Mouse (Mus musculus): ENCODE measurements around the gene Rictor. TPM values are rescaled to one million over a fixed set of nuclear protein-coding genes. Genes with fewer than 3 reads are reported as not detected.

Rictor gene
- polyA plus RNA-seq, 1 experiment from 2014 or later, result 37.9 TPM

DNA sequence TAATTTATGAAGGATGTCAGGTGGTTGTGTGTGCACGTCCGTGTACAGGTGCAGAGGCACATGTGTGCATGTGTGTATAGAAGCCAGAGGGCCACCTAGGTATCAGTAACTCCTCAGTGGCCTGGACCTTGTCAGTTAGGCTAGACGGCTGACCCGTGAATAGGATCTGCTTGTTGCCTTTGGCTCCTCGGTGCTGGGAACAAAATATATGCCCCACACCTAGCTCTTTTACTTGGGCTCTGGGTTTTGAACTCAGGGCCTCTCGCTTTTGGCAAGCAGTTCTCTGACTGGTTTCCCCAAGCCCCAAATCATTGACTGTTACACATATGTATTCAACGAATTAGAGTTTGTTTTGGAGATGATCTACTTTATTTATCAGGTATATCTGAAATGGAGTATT, 3.0 kb downstream of the Rictor start:
- Histone ChIP-seq H3K27ac (replicated peaks) (no peak overlapping the region), H3K27me3 (ENCODE audit: low read depth, poor library complexity, severe bottlenecking) (no peaks in the 10 kb centered on the region; the same call in 1 of the 2 replicates), H3K36me3 (no peaks in the 10 kb centered on the region), H3K9me3 (replicated peaks) (no peaks in the 10 kb centered on the region), H3K4me1 (peaks cover 42% of the 10 kb centered on the region), H3K4me3 (no peak overlapping the region)
- no peak for DNase-seq (ENCODE audit: low spot score)
- 87% methylated on average over 7 of the region's 7 CpGs for WGBS

DNA sequence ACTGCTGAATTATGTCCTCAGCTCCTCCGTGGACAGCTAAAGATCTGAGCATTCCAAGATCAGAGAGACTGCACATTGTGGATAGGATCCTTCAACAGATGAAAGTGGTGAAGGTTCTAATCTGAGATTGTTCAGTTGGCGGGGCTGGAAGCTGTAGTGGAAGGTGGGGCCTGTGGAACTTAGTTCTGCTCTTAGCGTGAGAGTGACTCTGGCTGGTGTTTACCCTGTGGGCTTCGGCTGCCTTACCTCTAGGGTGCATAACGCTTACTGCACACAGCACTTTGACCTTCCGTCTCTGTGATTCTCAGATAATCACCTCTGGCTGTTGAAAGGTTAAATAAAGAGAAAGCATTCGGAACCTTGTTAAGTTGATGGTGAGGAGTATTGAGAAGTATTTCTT, 6.6 kb downstream of the Rictor start:
- Histone ChIP-seq H3K27me3 (ENCODE audit: low read depth, poor library complexity, severe bottlenecking) (no peaks in the 10 kb centered on the region), H3K36me3 (peaks cover 20% of the 10 kb centered on the region), H3K4me1 (peaks cover 37% of the 10 kb centered on the region), H3K4me3 (no peak overlapping the region), H3K9me3 (replicated peaks) (peaks cover 9% of the 10 kb centered on the region), H3K27ac (replicated peaks) (no peak overlapping the region)
- WGBS, result 66% methylated on average over 7 of the region's 7 CpGs
- DNase-seq (ENCODE audit: low spot score), result no peak

DNA sequence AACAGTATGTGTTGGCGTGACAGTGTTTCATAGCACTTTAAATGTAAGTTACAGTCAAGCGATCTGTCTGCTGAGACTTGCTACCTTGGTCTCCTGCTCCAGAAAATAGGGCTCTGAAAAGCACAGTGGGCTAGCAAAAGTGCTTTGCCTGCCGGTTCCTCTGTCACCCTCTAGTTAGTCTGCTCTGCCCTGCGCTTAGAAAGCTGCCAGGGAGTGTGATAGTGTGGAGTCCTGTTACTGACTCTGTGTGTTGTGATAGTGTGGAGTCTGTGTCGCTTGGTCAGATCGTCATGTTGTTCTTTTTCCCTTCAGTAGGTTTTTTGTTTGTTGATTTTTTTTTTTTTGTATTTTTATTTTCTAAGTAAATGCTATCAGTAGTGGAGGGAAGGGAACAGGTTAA, 7.1 kb downstream of the Rictor start:
- 78% methylated on average over 6 of the region's 6 CpGs for WGBS
- no peak for DNase-seq (ENCODE audit: low spot score)
- H3K4me1 ChIP-seq, result peaks cover 32% of the 10 kb centered on the region
- H3K36me3 ChIP-seq, result peaks cover 25% of the 10 kb centered on the region
- H3K27me3 ChIP-seq (ENCODE audit: low read depth, poor library complexity, severe bottlenecking), result no peaks in the 10 kb centered on the region
- no peak overlapping the region for H3K27ac ChIP-seq (replicated peaks)
- H3K9me3 ChIP-seq (replicated peaks), result peaks cover 11% of the 10 kb centered on the region
- no peak overlapping the region for H3K4me3 ChIP-seq

DNA sequence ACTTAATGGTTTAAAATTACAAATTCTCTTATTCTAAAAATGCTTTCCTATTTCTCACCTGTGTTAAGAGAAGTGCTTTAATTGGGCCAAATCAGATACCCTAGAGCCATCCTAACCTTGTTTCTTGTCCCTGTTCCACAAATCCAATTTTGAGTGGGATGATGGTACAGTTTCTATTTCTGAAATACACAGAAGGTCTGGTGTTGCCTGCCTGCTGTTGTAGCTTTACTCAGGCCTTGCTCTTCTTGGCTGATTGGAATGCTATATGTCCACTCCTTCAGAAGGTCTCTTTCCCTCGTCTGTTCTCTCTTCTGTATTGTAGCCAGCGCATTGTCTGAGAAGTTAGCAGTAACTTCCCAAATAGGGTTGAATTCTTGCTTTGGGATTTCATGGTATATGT, 13.2 kb downstream of the Rictor start:
- peaks cover 25% of the 10 kb centered on the region for H3K36me3 ChIP-seq
- H3K27ac ChIP-seq (replicated peaks), result no peak overlapping the region
- no peak for DNase-seq (ENCODE audit: low spot score)
- H3K4me3 ChIP-seq, result no peak overlapping the region
- WGBS, result 90% methylated on average over 2 of the region's 2 CpGs
- H3K27me3 ChIP-seq (ENCODE audit: low read depth, poor library complexity, severe bottlenecking), result no peaks in the 10 kb centered on the region
- H3K9me3 ChIP-seq (replicated peaks), result peaks cover 11% of the 10 kb centered on the region
- H3K4me1 ChIP-seq, result no peaks in the 10 kb centered on the region

DNA sequence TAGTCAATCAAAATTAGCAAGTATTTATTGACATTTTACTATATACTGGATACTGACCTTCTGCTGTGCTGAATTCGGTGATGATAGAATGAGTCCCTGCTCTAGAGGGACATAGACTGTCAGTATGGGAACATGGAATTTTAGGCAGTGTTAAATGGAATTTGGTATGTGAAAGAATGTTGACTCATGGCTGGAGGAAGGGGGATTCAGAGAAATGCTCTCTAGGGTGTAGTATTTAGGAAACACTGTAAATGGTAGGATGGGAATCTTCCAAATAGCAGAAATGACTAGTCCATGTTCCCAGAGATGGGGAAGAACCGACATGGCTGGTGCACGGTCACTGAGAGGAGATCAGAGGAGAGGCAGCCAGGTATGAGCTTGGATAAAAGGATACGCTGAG, 13.6 kb downstream of the Rictor start:
- H3K36me3 ChIP-seq, result peaks cover 22% of the 10 kb centered on the region

DNA sequence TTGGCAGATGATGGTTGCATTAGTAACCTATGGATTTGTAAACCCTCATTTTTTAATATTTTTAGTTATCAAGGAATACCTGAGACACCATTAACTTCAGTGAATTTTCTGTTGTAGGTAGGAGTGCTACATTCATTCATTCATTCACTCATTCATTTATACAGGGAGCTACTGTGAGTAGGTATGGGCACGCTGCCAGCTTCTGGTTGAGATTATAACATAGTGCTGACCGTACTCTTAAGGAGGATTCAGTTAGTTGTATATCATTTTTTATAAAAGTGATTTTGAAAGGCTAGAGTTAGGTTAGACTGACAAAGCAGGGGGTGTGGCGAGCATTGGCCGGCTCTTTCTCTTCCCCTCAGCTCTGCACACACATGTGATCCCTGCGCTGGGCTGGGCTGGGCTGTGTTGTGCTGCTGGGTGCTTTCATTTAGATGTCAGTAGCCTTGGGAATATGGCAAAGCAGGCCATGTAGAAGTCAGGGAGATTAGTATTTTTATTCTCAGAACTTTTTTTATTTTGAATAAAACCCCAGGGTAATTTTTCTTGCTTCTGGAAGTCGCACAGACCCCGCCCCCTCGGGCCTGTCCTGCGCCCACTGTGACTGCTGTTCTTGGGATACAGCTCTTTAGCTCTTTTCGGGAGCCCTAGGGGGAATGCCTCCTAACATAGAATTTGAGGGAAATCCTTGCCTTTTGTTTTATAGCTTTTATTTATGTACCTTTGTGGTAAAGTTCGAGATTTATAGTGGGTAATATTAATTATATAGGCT, 14.4 kb downstream of the Rictor start:
- no peak overlapping the region for H3K4me3 ChIP-seq
- H3K27me3 ChIP-seq (ENCODE audit: low read depth, poor library complexity, severe bottlenecking), result no peaks in the 10 kb centered on the region
- no peak for DNase-seq (ENCODE audit: low spot score)
- H3K36me3 ChIP-seq, result peaks cover 21% of the 10 kb centered on the region
- no peaks in the 10 kb centered on the region for H3K4me1 ChIP-seq
- 94% methylated on average over 11 of the region's 11 CpGs for WGBS
- no peak overlapping the region for H3K27ac ChIP-seq (replicated peaks)
- H3K9me3 ChIP-seq (replicated peaks), result peaks cover 11% of the 10 kb centered on the region

More for the DNA sequence above, 13.6 kb downstream of the Rictor start:
- no peaks in the 10 kb centered on the region for H3K27me3 ChIP-seq (ENCODE audit: low read depth, poor library complexity, severe bottlenecking)
- H3K9me3 ChIP-seq (replicated peaks), result peaks cover 11% of the 10 kb centered on the region
- DNase-seq (ENCODE audit: low spot score), result no peak
- H3K4me3 ChIP-seq, result no peak overlapping the region
- no peaks in the 10 kb centered on the region for H3K4me1 ChIP-seq
- H3K27ac ChIP-seq (replicated peaks), result no peak overlapping the region
- WGBS, result 90% methylated on average over 4 of the region's 4 CpGs

DNA sequence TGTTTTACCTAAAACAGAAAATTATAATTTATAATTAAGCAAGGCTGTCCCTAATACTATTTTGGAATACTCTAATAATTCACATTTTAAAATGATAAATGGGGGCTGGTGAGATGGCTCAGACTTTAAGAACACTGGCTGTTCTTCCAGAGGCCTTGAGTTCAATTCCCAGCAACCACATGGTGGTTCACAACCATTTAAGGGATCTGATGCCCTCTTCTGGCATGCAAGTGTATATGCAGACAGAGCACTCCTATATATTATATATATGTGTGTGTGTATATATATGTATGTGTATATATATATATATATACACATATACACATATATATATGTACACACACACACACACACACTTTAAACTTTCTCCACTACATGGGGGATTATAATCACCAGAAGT, 15.2 kb downstream of the Rictor start:
- Histone ChIP-seq H3K4me3 (no peak overlapping the region), H3K4me1 (no peaks in the 10 kb centered on the region), H3K27ac (replicated peaks) (no peak overlapping the region), H3K27me3 (ENCODE audit: low read depth, poor library complexity, severe bottlenecking) (no peaks in the 10 kb centered on the region), H3K9me3 (replicated peaks) (peaks cover 11% of the 10 kb centered on the region), H3K36me3 (peaks cover 20% of the 10 kb centered on the region)
- no peak for DNase-seq (ENCODE audit: low spot score)

DNA sequence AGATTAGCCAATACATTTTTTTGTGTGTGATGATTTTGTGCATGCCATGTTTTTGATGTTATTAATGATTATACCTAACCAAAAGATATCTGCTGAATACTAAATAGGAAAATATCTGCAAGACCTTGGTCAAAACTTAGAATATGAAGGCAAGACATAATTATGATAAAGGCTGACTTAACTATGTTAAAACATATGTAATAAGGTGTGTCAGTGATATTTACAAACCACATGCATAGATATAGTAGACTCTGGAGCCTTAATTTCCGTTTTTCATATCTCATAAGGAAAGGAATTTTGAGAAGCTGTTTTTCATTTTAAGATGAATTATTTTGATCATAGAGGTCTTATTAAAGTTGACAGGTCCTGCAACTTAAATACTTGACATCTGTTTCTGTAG, 16.3 kb downstream of the Rictor start:
- Histone ChIP-seq H3K27ac (replicated peaks) (no peak overlapping the region), H3K36me3 (peaks cover 8% of the 10 kb centered on the region), H3K27me3 (ENCODE audit: low read depth, poor library complexity, severe bottlenecking) (no peaks in the 10 kb centered on the region), H3K9me3 (replicated peaks) (peaks cover 6% of the 10 kb centered on the region), H3K4me3 (no peak overlapping the region), H3K4me1 (no peaks in the 10 kb centered on the region)
- WGBS, result 83% methylated on average over 1 of the region's 1 CpGs
- no peak for DNase-seq (ENCODE audit: low spot score)

DNA sequence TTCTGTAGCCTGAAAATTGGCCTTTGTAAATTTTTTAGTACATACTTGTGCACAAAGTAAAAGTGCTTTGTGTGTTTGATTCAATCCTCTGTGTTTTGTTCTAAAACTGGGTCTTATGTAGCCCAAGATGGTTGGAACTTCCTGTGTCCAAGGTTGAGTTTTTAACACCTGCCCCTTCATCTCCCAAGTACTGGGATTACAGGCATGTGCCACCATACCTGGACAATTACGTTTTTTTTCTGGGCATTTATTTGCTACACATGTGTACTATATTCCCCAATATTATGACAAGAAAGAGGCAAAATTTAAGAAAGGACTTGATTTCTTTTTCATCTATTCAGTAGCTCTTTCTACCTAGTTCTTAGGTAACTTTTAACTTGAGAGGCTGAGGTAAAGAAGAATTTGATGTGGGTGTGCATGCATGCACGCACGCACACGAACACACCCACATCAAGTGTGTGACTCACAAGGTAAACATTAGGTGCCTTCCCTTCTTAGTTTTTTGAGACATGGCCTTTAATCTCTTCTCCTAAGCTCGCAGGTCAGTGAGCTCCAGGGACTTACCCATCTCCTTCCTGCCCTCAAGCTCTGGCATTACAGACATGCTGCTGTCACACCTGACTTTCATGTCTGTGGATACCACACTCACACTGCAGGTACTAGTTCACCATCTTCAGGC, 18.1 kb downstream of the Rictor start:
- 88% methylated on average over 5 of the region's 5 CpGs for WGBS
- Histone ChIP-seq H3K4me1 (no peaks in the 10 kb centered on the region), H3K27me3 (ENCODE audit: low read depth, poor library complexity, severe bottlenecking) (no peaks in the 10 kb centered on the region), H3K4me3 (no peak overlapping the region), H3K9me3 (replicated peaks) (no peaks in the 10 kb centered on the region; the same call in 1 of the 2 replicates), H3K36me3 (no peaks in the 10 kb centered on the region), H3K27ac (replicated peaks) (no peak overlapping the region)
- no peak for DNase-seq (ENCODE audit: low spot score)

DNA sequence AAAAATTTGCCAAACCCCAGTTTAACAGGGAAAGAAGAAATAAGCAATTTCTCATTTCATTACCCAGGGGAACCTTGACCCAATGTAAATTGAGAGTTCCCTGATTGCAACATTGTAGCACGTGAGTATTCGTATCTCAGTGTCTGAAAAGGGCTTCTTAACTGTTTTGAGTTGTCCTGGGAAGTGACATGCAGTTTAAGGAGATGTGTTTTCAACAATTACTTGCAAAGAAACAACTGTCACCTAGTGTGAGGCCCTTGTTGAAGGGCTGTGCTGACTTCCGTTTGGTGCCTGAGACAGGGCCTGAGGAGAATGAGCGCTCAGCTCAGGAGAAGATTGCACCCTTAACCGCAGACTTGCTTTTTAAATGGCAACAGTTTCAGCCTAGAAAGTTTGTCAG, 24.9 kb downstream of the Rictor start:
- 86% methylated on average over 5 of the region's 5 CpGs for whole genome bisulfite sequencing
- no peak for DNase-seq (ENCODE audit: low spot score)
- H3K27ac ChIP-seq (replicated peaks), result no peak overlapping the region
- H3K36me3 ChIP-seq, result no peaks in the 10 kb centered on the region
- no peaks in the 10 kb centered on the region for H3K27me3 ChIP-seq (ENCODE audit: low read depth, poor library complexity, severe bottlenecking)
- H3K4me3 ChIP-seq, result no peak overlapping the region
- H3K9me3 ChIP-seq (replicated peaks), result no peaks in the 10 kb centered on the region
- 0 out of 2 replicates have a peak, but pooled peaks cover 3% of the 10 kb centered on the region for H3K4me1 ChIP-seq

DNA sequence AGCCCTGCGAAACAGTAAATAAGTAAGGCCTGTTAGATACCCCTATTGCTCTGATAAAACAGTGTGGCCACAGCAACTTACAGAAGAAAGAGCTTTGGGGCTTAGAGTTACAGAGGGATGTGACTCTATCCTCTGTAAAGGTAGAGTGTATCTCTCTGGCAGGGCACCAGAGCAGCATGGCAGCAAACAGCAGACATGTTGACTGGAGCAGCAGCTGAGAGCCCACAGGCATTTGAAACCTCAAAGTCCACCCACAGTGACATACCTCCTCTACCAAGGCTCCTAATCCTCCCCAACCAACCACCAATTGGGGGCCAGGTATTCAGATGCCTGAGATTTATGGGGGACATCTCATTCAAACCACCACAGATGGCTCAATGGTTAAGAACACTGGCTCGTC, 31.0 kb downstream of the Rictor start:
- H3K4me1 ChIP-seq, result 0 out of 2 replicates have a peak, but pooled peaks cover 3% of the 10 kb centered on the region
- WGBS, result 96% methylated on average over 2 of the region's 2 CpGs
- no peak overlapping the region for H3K27ac ChIP-seq (replicated peaks)
- H3K36me3 ChIP-seq, result peaks cover 14% of the 10 kb centered on the region
- no peaks in the 10 kb centered on the region for H3K27me3 ChIP-seq (ENCODE audit: low read depth, poor library complexity, severe bottlenecking)
- no peak for DNase-seq (ENCODE audit: low spot score)
- H3K4me3 ChIP-seq, result no peak overlapping the region
- no peaks in the 10 kb centered on the region for H3K9me3 ChIP-seq (replicated peaks)

DNA sequence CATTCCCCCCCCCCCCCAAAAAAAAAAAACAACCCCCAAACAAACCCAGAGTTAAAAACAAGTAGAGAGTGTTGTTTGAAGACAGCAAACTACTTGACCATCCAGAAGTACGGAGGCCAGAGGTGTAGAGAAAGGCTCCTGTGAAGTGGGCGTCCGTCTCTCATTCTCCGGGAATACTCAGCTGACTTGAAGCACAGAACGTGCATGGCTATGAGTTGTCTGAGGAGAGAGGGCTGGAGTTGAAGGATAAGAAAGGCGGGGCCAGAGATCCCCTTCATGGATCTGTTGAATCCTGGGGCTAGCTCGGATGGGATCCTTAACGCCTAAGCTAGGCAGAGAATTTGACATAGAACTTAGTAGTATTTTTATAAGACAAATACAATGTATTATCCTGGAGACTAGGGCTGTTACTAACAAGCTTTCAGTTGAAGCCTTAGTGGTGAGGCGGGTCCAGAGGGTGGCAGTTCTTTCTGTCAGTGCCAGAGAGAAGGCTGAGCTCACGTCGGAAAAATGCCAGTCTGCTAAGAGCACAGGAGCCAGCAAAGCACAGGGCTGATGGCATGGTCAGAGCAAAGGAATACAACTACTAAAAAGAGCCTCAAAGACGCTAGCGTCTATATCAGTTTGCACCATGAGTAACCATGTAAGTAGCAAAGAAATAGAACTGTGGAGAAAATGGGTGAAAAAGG, 34.3 kb downstream of the Rictor start:
- H3K9me3 ChIP-seq (replicated peaks), result no peaks in the 10 kb centered on the region
- H3K36me3 ChIP-seq, result peaks cover 32% of the 10 kb centered on the region
- 81% methylated on average over 13 of the region's 13 CpGs for WGBS
- no peak overlapping the region for H3K4me3 ChIP-seq
- no peaks in the 10 kb centered on the region for H3K4me1 ChIP-seq
- H3K27me3 ChIP-seq (ENCODE audit: low read depth, poor library complexity, severe bottlenecking), result no peaks in the 10 kb centered on the region
- no peak overlapping the region for H3K27ac ChIP-seq (replicated peaks)
- no peak for DNase-seq (ENCODE audit: low spot score)

DNA sequence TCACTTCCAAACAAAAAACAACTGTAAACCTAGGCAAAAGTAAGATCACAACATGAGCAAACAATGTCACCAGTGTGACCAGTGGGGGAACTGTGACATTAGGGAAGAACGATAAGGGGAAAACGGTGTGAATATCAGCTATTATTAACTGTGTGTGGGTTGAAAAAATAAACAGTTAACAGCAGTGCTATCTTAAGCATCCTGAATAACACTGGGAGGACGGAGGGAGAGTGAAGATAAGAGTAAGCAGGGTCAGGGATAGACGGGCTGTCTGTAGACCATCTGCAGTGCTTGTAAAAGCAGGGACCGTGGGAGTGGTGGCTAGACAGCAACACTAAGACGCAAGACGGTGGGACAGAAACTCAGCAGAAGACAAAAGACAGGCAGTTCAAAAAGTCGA, 35.5 kb downstream of the Rictor start:
- Histone ChIP-seq H3K4me3 (no peak overlapping the region), H3K27me3 (ENCODE audit: low read depth, poor library complexity, severe bottlenecking) (no peaks in the 10 kb centered on the region), H3K36me3 (peaks cover 37% of the 10 kb centered on the region), H3K27ac (replicated peaks) (no peak overlapping the region), H3K9me3 (replicated peaks) (no peaks in the 10 kb centered on the region), H3K4me1 (no peaks in the 10 kb centered on the region)
- 73% methylated on average over 8 of the region's 8 CpGs for WGBS
- DNase-seq (ENCODE audit: low spot score), result no peak

All from midbrain, embryonic 10.5 days (tissue).